Mouse (Mus musculus) MEL (cell line): ENCODE data around the gene Tctn3. TPM values are rescaled to one million over a fixed set of nuclear protein-coding genes. Genes with fewer than 3 reads are reported as not detected.
A peak's percentile ranks its signal among the peaks of the same experiment; 100 is the strongest.

Experiments
- DNase-seq: peaks from one replicate; pipeline ENCODE4 v3.0.0; 2011; ENCODE audit warnings: low read depth, low spot score
- H3K27ac ChIP-seq: 2 replicates; pipeline ENCODE4 v1.5.1; 2012; ENCODE audit warnings: low read depth, mild to moderate bottlenecking, control low read depth, low read length, moderate library complexity; ENCODE audit not compliant: control insufficient read depth
- H3K27me3 ChIP-seq, 2 experiments: fragments of 150-350 bp in 1 of 2; sonication (generic) in 1 of 2; 2 replicates each; pipeline ENCODE4 v1.6.1; 2012; ENCODE audit warnings: low read length in 2 of 2, mild to moderate bottlenecking in 2 of 2, improper control_type of control experiment in 1 of 2, moderate library complexity in 1 of 2; ENCODE audit not compliant: insufficient read depth in 2 of 2, control insufficient read depth in 1 of 2
- H3K36me3 ChIP-seq, 2 experiments: 2 replicates each; pipeline ENCODE4 v1.6.1; 2012 to 2014; ENCODE audit warnings: low read length in 2 of 2, improper control_type of control experiment in 1 of 2, inconsistent platforms in 1 of 2, mild to moderate bottlenecking in 1 of 2; ENCODE audit not compliant: insufficient read depth in 2 of 2, control insufficient read depth in 1 of 2
- H3K4me1 ChIP-seq, 2 experiments: fragments of 150-350 bp in 1 of 2; sonication (generic) in 1 of 2; 2 replicates each; pipeline ENCODE4 v1.6.1; 2012; ENCODE audit warnings: low read length in 2 of 2, improper control_type of control experiment in 1 of 2, mild to moderate bottlenecking in 1 of 2; ENCODE audit not compliant: insufficient read depth in 2 of 2, control insufficient read depth in 1 of 2
- H3K4me3 ChIP-seq, 2 experiments: fragments of 150-350 bp in 1 of 2; sonication (generic) in 1 of 2; 2 replicates each; pipeline ENCODE4 v1.5.1; 2012; ENCODE audit warnings: low read depth in 2 of 2, low read length in 2 of 2, mild to moderate bottlenecking in 2 of 2, moderate library complexity in 2 of 2, control low read depth in 1 of 2, improper control_type of control experiment in 1 of 2; ENCODE audit not compliant: control insufficient read depth in 1 of 2, insufficient read depth in 1 of 2
- H3K79me2 ChIP-seq: 2 replicates; pipeline ENCODE4 v1.6.1; 2012; ENCODE audit warnings: mild to moderate bottlenecking, low read length, moderate library complexity; ENCODE audit not compliant: control insufficient read depth, poor library complexity, insufficient read depth
- H3K9ac ChIP-seq: 2 replicates; pipeline ENCODE4 v1.6.1; 2012; ENCODE audit warnings: low read depth, mild to moderate bottlenecking, control low read depth, low read length, moderate library complexity; ENCODE audit not compliant: control insufficient read depth, poor library complexity, severe bottlenecking
- H3K9me3 ChIP-seq: fragments of 150-350 bp; sonication (generic); replicated peaks from 2 replicates; pipeline ENCODE4 v1.6.1; 2012; ENCODE audit warnings: mild to moderate bottlenecking, low read length, improper control_type of control experiment, moderate library complexity; ENCODE audit not compliant: insufficient read depth
- CHD1 ChIP-seq: IDR thresholded peaks from 2 replicates; pipeline ENCODE4 v1.6.1; 2012; ENCODE audit warnings: low read depth, mild to moderate bottlenecking, inconsistent platforms, low read length, improper control_type of control experiment
- CTCF ChIP-seq, 3 experiments: IDR thresholded peaks in 2 of 3; conservative IDR thresholded peaks in 1 of 3; 2 replicates each; pipeline ENCODE4 v1.5.1; 2011 to 2012; ENCODE audit warnings: low read length in 3 of 3, low read depth in 2 of 3, mild to moderate bottlenecking in 2 of 3, improper control_type of control experiment in 1 of 3, inconsistent platforms in 1 of 3, mixed read lengths in 1 of 3, moderate library complexity in 1 of 3; ENCODE audit not compliant: control insufficient read depth in 1 of 3, insufficient read depth in 1 of 3, poor library complexity in 1 of 3, severe bottlenecking in 1 of 3
- GATA1 ChIP-seq: IDR thresholded peaks from 2 replicates; pipeline ENCODE4 v1.6.1; 2011; ENCODE audit warnings: low read depth, low read length, improper control_type of control experiment
- JUND ChIP-seq: IDR thresholded peaks from 2 replicates; pipeline ENCODE4 v1.6.1; 2011; ENCODE audit warnings: low read depth, mild to moderate bottlenecking, improper control_type of control experiment, low read length
- KAT2A ChIP-seq: conservative IDR thresholded peaks from 2 replicates; pipeline ENCODE4 v1.6.1; 2012; ENCODE audit warnings: low read depth, low read length, improper control_type of control experiment, inconsistent platforms
- MAX ChIP-seq: IDR thresholded peaks from 2 replicates; pipeline ENCODE4 v1.6.1; 2011; ENCODE audit warnings: low read length, improper control_type of control experiment
- MAZ ChIP-seq: IDR thresholded peaks from 2 replicates; pipeline ENCODE4 v1.6.1; 2012; ENCODE audit warnings: low read depth, mild to moderate bottlenecking, inconsistent platforms, low read length, improper control_type of control experiment
- NRF1 ChIP-seq: IDR thresholded peaks from 2 replicates; pipeline ENCODE4 v1.6.1; 2014; ENCODE audit warnings: low read depth, mild to moderate bottlenecking, inconsistent platforms, low read length, improper control_type of control experiment, moderate library complexity; ENCODE audit not compliant: poor library complexity, insufficient read depth, severe bottlenecking
- POLR2A ChIP-seq, 2 experiments: IDR thresholded peaks; 2 replicates each; pipeline ENCODE4 v1.6.1; 2011 to 2012; ENCODE audit warnings: low read length in 2 of 2, mild to moderate bottlenecking in 2 of 2, control low read depth in 1 of 2, improper control_type of control experiment in 1 of 2, low read depth in 1 of 2, moderate library complexity in 1 of 2; ENCODE audit not compliant: control insufficient read depth in 1 of 2, insufficient read depth in 1 of 2, poor library complexity in 1 of 2
- SIN3A ChIP-seq: IDR thresholded peaks from 2 replicates; pipeline ENCODE4 v1.6.1; 2012; ENCODE audit warnings: low read length, improper control_type of control experiment, inconsistent platforms
- TAL1 ChIP-seq: IDR thresholded peaks from 2 replicates; pipeline ENCODE4 v1.6.1; 2012; ENCODE audit warnings: mild to moderate bottlenecking, inconsistent platforms, low read length, moderate library complexity, mixed read lengths
- USF1 ChIP-seq: IDR thresholded peaks from 2 replicates; pipeline ENCODE4 v1.6.1; 2014; ENCODE audit warnings: low read depth, mild to moderate bottlenecking, inconsistent platforms, low read length, improper control_type of control experiment, moderate library complexity
- ZC3H11A ChIP-seq: IDR thresholded peaks from 2 replicates; pipeline ENCODE4 v1.6.1; 2012; ENCODE audit warnings: low read depth, mild to moderate bottlenecking, inconsistent platforms, low read length, improper control_type of control experiment
- ZMIZ1 ChIP-seq: IDR thresholded peaks from 2 replicates; pipeline ENCODE4 v1.6.1; 2012; ENCODE audit warnings: low read depth, mild to moderate bottlenecking, inconsistent platforms, low read length, improper control_type of control experiment, moderate library complexity
- ZNF384 ChIP-seq: IDR thresholded peaks from 2 replicates; pipeline ENCODE4 v1.6.1; 2012; ENCODE audit warnings: low read depth, mild to moderate bottlenecking, inconsistent platforms, low read length, improper control_type of control experiment
- polyA plus RNA-seq, 2 experiments: library from polyadenylated mRNA; stranded (reverse) in 1 of 2; unstranded in 1 of 2; fragments of >175 nt in 1 of 2; fragments of >200 nt in 1 of 2; gene quantifications; 2 replicates each; pipeline versions ENCODE4 v1.2.1 to v1.2.4; 2012; ENCODE audit warnings: low replicate concordance in 2 of 2, low read depth in 1 of 2; ENCODE audit not compliant: insufficient read length in 2 of 2, insufficient read depth in 1 of 2, missing spikeins in 1 of 2
- total RNA-seq: library from RNA; depleted of rRNA; stranded (reverse); fragments of 300-350 nt; gene quantifications from 2 replicates; pipeline ENCODE4 v1.2.3, GENCODE M21; 2012

The Tctn3 gene
- total and polyA plus RNA-seq, 3 experiments, result 3.6 to 6.2 TPM; not detected in 1

GRCm38 (mm10) chr19:40650090-40650489 is 38.1 kb upstream of the Tctn3 start:
- no peak overlapping the region for H3K9ac ChIP-seq
- peaks cover 0 to 7% of the 10 kb centered on the region in 2 experiments; a peak in 2 of 4 replicates for H3K4me1 ChIP-seq
- DNase-seq, result peak; percentile 33
- peaks cover 5% of the 10 kb centered on the region in 2 experiments; a peak in 2 of 4 replicates for H3K27me3 ChIP-seq
- H3K79me2 ChIP-seq, result no peaks in the 10 kb centered on the region
- H3K36me3 ChIP-seq, result no peaks in the 10 kb centered on the region; a peak in 2 of 4 replicates
- H3K4me3 ChIP-seq, result no peak overlapping the region
- TF ChIP-seq KAT2A, result no peak
- no peak for TF ChIP-seq CTCF (IDR thresholded peaks at IDR 0.05 in 2 of 3, conservative IDR thresholded peaks at IDR 0.05 in 1 of 3; ENCODE audit: control insufficient read depth in 1 of 3, insufficient read depth in 1 of 3, low read depth in 2 of 3, low read length in 3 of 3, poor library complexity in 1 of 3, severe bottlenecking in 1 of 3)
- peak; percentile 23; the same call in 1 of the 2 replicates for TF ChIP-seq MAX
- TF ChIP-seq GATA1, result no peak
- TF ChIP-seq SIN3A, result peak; percentile 27; the same call in 1 of the 2 replicates
- no peak for TF ChIP-seq ZC3H11A
- no peak for TF ChIP-seq JUND
- no peaks in the 10 kb centered on the region for H3K9me3 ChIP-seq
- no peak overlapping the region for H3K27ac ChIP-seq

GRCm38 (mm10) chr19:40647319-40648158 is 35.5 kb upstream of the Tctn3 start:
- Histone ChIP-seq H3K4me1 (peaks cover 0 to 7% of the 10 kb centered on the region in 2 experiments; a peak in 2 of 4 replicates), H3K36me3 (no peaks in the 10 kb centered on the region; a peak in 2 of 4 replicates), H3K79me2 (no peaks in the 10 kb centered on the region), H3K4me3 (no peak overlapping the region), H3K27me3 (peaks cover 4 to 8% of the 10 kb centered on the region in 2 experiments; a peak in 3 of 4 replicates), H3K9me3 (no peaks in the 10 kb centered on the region), H3K9ac (no peak overlapping the region), H3K27ac (no peak overlapping the region)
- peak; percentile 35 for DNase-seq
- TF ChIP-seq CHD1, result no peak
- no peak for TF ChIP-seq MAZ
- TF ChIP-seq ZNF384, result peak; percentile 81

GRCm38 (mm10) chr19:40646379-40646778 is 34.3 kb upstream of the Tctn3 start:
- H3K79me2 ChIP-seq, result no peaks in the 10 kb centered on the region
- H3K4me1 ChIP-seq, result peaks cover 0 to 7% of the 10 kb centered on the region in 2 experiments; a peak in 2 of 4 replicates
- H3K9ac ChIP-seq, result no peak overlapping the region
- no peak overlapping the region for H3K27ac ChIP-seq
- TF ChIP-seq POLR2A (IDR thresholded peaks at IDR 0.05; ENCODE audit: control insufficient read depth in 1 of 2, insufficient read depth in 1 of 2, low read depth in 1 of 2, low read length in 2 of 2, poor library complexity in 1 of 2), result no peak
- TF ChIP-seq NRF1, result no peak
- no peak for TF ChIP-seq ZC3H11A
- TF ChIP-seq USF1, result no peak
- TF ChIP-seq TAL1, result no peak
- TF ChIP-seq MAX, result no peak
- no peak for TF ChIP-seq ZMIZ1
- no peak for TF ChIP-seq MAZ
- no peak for TF ChIP-seq ZNF384
- H3K4me3 ChIP-seq, result no peak overlapping the region
- peaks cover 2 to 8% of the 10 kb centered on the region in 2 experiments; a peak in 3 of 4 replicates for H3K27me3 ChIP-seq
- H3K36me3 ChIP-seq, result no peaks in the 10 kb centered on the region; a peak in 2 of 4 replicates
- H3K9me3 ChIP-seq, result no peaks in the 10 kb centered on the region
- no peak for DNase-seq
